Mouse (Mus musculus) lung, embryonic 16.5 days (tissue): Measurements from ENCODE around the gene Kifc1. TPM values are rescaled to one million over a fixed set of nuclear protein-coding genes. Genes with fewer than 3 reads are reported as not detected.
A peak's percentile ranks its signal among the peaks of the same experiment; 100 is the strongest.
"Not testable (repeated sequence)": the region's sequence is repeated elsewhere in the genome, so short reads cannot be mapped to it uniquely, and the experiment has no call there.

Source experiments
- ATAC-seq: fragments of 200-750 bp; cut with Nextera tagmentation; 2 replicates; pipeline ENCODE4 v1.8.0; 2017; ENCODE audit warnings: low read depth, mild to moderate bottlenecking, moderate library complexity
- H3K27ac ChIP-seq: fragments of 300-500 bp; sonication (generic); 2 replicates; pipeline ENCODE4 v1.5.1; 2014; ENCODE audit warnings: mild to moderate bottlenecking, control low read depth, low read length
- H3K27me3 ChIP-seq: fragments of 300-500 bp; sonication (generic); 2 replicates; pipeline ENCODE4 v1.6.1; 2014; ENCODE audit warnings: low read depth, low read length, mixed read lengths; ENCODE audit not compliant: control insufficient read depth, insufficient read depth
- H3K36me3 ChIP-seq: fragments of 300-500 bp; sonication (generic); 2 replicates; pipeline ENCODE4 v1.6.1; 2014; ENCODE audit warnings: low read length; ENCODE audit not compliant: control insufficient read depth, insufficient read depth
- H3K4me1 ChIP-seq: fragments of 300-500 bp; sonication (generic); replicated peaks from 2 replicates; pipeline ENCODE4 v1.6.1; 2014; ENCODE audit warnings: low read length, mixed read lengths; ENCODE audit not compliant: control insufficient read depth, insufficient read depth
- H3K4me2 ChIP-seq: fragments of 300-500 bp; sonication (generic); 2 replicates; pipeline ENCODE4 v1.6.1; 2014; ENCODE audit warnings: low read depth, low read length, control low read depth
- H3K4me3 ChIP-seq: fragments of 300-500 bp; sonication (generic); 2 replicates; pipeline ENCODE4 v1.5.1; 2014; ENCODE audit warnings: mild to moderate bottlenecking, low read length, control low read depth
- H3K9ac ChIP-seq: fragments of 300-500 bp; sonication (generic); 2 replicates; pipeline ENCODE4 v1.6.1; 2014; ENCODE audit warnings: low read length, control low read depth
- H3K9me3 ChIP-seq: fragments of 300-500 bp; sonication (generic); 2 replicates; pipeline ENCODE4 v1.6.1; 2016; ENCODE audit warnings: low read length; ENCODE audit not compliant: control insufficient read depth
- WGBS: fragments of 180-500 bp; shearing (Covaris S2); extraction: QIAGEN DNeasy Blood & Tissue Kit; methylation state at CpG from one replicate; pipeline ENCODE4 v1.1.7; 2014; 5-methylcytosine and 5-hydroxymethylcytosine counted together
- polyA plus RNA-seq: library from polyadenylated mRNA; unstranded; fragments of >200 nt; fragmentation: Nextera tagmentation; extraction: Ambion mirVana; gene quantifications from 2 replicates; pipeline ENCODE4 v1.2.1, GENCODE M21; 2015

Kifc1 gene
- polyA plus RNA-seq, 1 experiment from 2014 or later = 9.6 TPM

DNA sequence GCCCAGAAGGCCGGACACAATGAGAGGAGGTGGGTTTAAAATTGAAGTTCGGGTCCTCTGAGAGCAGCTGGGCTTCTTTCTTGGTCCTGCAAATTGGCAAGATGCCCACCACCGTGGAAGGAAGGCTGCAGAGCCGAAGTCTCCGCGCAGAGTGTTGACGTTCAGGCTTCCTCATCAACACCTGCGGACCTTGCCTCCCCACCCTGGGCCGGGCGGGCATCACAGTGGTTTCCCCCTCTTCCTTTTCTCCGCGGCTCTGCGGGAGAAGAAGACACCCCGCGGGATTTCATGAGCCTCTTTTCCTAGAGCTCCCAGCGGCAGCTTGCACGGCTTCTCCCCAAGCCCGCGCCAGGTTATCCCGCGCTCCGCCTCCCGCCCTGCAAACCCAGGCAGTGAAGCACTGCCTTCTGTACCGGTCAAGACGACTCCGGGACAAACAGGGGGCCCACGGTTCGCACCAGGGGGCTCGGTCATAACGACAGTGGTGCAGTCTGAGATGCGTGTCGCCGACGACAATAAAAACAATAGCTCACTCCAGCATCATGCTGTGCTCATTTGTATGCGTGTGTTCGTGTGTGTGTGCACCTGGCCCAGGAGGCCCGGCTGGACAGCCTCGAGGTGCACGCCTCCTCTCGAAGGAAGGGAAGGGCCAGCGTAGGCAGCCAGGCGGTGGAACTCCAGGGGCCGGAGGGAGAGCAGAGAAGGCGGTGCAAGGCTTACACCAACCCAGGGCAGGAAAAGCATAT is 18.0 kb upstream of the Kifc1 start:
- ATAC-seq = peak; percentile 57
- peak overlapping the region; percentile 92 for H3K4me2 ChIP-seq
- H3K9ac ChIP-seq = peak overlapping the region; percentile 73
- H3K36me3 ChIP-seq = peaks cover 19% of the 10 kb centered on the region
- H3K27me3 ChIP-seq = no peaks in the 10 kb centered on the region
- peaks cover 8% of the 10 kb centered on the region for H3K4me1 ChIP-seq
- WGBS = under 1% methylated on average over 42 of the region's 44 CpGs
- peak overlapping the region; percentile 91 for H3K27ac ChIP-seq
- peak overlapping the region; percentile 99 for H3K4me3 ChIP-seq
- H3K9me3 ChIP-seq = no peaks in the 10 kb centered on the region

DNA sequence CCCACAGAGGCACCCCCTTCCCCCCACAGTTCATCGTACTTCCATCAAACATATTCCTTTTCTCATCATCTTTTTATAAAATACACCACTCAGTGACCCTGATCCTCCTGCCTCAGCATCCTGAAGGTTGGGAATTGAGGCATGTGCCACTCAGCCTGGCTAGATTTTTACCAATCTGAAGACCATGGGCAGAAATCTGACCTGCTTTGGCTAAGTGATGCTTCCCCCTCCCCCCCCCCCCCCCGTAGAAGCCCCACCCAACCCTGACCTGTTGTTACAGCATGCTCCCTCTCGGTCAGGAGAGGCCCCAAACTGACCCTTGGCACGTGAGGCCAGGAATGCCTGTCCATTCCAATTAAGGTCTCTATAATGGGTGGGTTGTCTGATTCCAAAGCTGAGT is 14.4 kb upstream of the Kifc1 start, which contains the start of gene Platr17:
Gene Platr17 (plus strand): TSS at position 301 of the 400 bp plus-strand sequence.
- H3K4me1 ChIP-seq, H3K27me3 ChIP-seq, H3K36me3 ChIP-seq, ATAC-seq, H3K4me3 ChIP-seq, H3K27ac ChIP-seq, H3K9ac ChIP-seq, H3K4me2 ChIP-seq, H3K9me3 ChIP-seq: not testable (repeated sequence)
- 36% methylated on average over 3 of the region's 4 CpGs for WGBS

DNA sequence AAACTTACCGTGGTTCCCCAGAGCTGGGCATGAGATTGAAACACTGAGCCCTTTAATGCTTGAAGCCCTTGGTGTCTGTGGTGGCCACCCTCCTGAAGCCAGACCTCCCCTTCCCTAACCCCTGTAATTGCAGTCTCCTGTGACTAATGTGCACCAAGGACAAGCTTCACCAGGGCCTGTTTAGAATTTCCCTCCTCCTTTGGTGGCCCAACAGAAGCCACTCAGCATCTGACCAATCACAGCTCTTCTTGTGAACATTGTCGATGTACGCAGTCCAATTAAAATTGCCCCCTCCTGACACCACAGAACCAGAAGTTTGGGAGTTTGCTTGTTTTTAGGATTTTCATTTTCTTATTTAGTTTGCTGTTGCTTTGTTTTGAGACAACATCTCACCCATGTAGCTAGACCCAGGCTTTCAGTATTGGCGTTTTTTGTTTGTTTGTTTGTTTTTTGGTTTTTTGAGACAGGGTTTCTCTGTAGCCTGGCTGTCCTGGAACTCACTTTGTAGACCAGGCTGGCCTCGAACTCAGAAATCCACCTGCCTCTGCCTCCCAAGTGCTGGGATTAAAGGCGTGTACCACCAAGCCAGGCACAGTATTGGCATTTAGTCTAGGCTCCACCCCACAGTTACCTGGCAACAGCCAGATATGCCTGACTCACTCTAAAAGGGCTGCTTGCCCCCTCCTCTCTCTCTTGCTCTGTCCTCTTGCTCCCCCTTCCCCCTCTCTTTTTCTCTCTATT is 13.6 kb upstream of the Kifc1 start:
- not testable (repeated sequence) for H3K27me3 ChIP-seq, H3K4me2 ChIP-seq, H3K4me1 ChIP-seq, H3K9me3 ChIP-seq, H3K4me3 ChIP-seq, H3K36me3 ChIP-seq, ATAC-seq, H3K27ac ChIP-seq, H3K9ac ChIP-seq
- 66% methylated on average over 6 of the region's 6 CpGs for WGBS

DNA sequence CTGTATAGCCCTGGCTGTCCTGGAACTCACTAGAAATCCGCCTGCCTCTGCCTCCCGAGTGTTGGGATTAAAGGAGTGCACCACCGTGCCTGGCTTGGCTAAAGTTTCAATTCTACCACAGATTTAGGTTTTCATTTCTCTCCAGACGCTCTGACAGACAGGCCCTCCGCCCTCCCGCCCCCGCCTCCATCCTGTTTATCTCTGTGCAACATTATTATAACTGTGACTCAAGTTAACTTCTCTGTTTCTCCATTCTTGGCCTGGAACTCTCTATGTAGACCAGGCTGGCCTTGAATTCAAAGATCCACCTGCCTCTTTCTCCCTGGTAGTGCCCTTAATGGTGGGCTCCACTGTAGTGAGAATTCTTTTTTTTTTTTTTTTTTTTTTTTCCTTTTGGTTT is 12.0 kb upstream of the Kifc1 start:
- H3K36me3 ChIP-seq = no peaks in the 10 kb centered on the region
- H3K27me3 ChIP-seq = no peaks in the 10 kb centered on the region
- H3K4me1 ChIP-seq = no peaks in the 10 kb centered on the region
- ATAC-seq = no peak
- H3K4me3 ChIP-seq = no peak overlapping the region
- no peak overlapping the region for H3K9ac ChIP-seq
- no peak overlapping the region for H3K4me2 ChIP-seq
- H3K9me3 ChIP-seq = no peaks in the 10 kb centered on the region
- H3K27ac ChIP-seq = no peak overlapping the region
- WGBS = 70% methylated on average over 7 of the region's 7 CpGs

DNA sequence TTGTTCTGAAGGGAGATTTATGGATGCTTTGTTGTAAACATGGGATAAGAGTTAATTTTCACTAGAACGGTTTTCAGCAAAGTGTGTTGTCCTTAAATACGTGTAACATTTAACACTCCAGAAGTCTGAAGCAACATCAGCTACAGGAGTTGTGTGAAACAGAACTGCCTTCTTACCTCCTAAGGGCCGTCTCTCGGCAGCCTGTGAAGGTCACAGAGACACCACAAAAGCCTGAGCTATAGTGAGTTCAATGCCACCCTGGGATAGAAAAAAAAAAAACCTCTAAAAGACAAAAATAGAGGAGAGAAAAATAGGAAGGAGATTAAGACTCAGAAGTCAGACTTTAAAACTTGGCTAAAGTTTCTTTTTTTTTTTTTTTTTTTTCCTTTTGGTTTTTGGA is 11.6 kb upstream of the Kifc1 start:
- no peak overlapping the region for H3K4me2 ChIP-seq
- no peak for ATAC-seq
- H3K9me3 ChIP-seq = no peaks in the 10 kb centered on the region
- no peaks in the 10 kb centered on the region for H3K4me1 ChIP-seq
- no peaks in the 10 kb centered on the region for H3K27me3 ChIP-seq
- no peaks in the 10 kb centered on the region for H3K36me3 ChIP-seq
- H3K9ac ChIP-seq = no peak overlapping the region
- no peak overlapping the region for H3K4me3 ChIP-seq
- H3K27ac ChIP-seq = no peak overlapping the region
- WGBS = 54% methylated on average over 4 of the region's 4 CpGs

DNA sequence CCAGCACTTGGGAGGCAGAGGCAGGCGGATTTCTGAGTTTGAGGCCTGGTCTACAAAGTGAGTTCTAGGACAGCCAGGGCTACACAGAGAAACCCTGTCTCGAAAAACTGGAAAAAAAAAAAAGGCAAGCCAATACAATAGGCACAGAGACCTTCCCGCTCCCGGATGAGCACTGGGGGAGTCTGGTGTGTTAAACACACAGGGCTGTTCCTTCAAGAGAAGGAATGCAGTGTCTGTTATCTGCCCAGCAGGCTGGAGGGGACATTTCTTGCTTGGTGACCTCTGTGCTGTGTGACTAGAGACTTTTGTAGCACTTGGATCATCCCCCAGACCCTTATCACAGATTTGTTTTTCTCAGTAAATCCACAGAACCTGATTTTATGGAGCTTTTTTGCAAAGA is 11.2 kb upstream of the Kifc1 start:
- no peaks in the 10 kb centered on the region for H3K36me3 ChIP-seq
- ATAC-seq = no peak
- H3K27me3 ChIP-seq = no peaks in the 10 kb centered on the region
- no peak overlapping the region for H3K27ac ChIP-seq
- 63% methylated on average over 4 of the region's 4 CpGs for WGBS
- no peak overlapping the region for H3K9ac ChIP-seq
- H3K9me3 ChIP-seq = no peaks in the 10 kb centered on the region
- H3K4me3 ChIP-seq = no peak overlapping the region
- no peaks in the 10 kb centered on the region for H3K4me1 ChIP-seq
- no peak overlapping the region for H3K4me2 ChIP-seq

DNA sequence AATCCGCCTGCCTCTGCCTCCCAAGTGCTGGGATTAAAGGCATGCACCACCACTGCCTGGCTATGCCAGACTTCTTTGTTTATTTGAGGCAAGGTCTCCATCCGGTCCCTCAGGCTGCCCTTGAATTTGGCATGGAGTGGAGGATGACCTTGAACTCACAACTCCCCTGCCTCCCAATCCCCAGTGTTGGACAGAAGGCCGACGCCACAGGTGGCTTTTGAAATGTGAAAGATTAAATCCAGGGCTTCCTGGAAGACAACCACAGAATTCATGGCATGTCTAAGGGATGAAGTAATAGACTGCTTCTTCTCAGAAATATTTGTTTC is 10.5 kb upstream of the Kifc1 start:
- H3K4me2 ChIP-seq = no peak overlapping the region
- no peaks in the 10 kb centered on the region for H3K4me1 ChIP-seq
- no peak overlapping the region for H3K9ac ChIP-seq
- H3K36me3 ChIP-seq = no peaks in the 10 kb centered on the region
- H3K27me3 ChIP-seq = no peaks in the 10 kb centered on the region
- H3K9me3 ChIP-seq = no peaks in the 10 kb centered on the region
- H3K27ac ChIP-seq = no peak overlapping the region
- ATAC-seq = no peak
- 70% methylated on average over 4 of the region's 4 CpGs for WGBS
- no peak overlapping the region for H3K4me3 ChIP-seq

DNA sequence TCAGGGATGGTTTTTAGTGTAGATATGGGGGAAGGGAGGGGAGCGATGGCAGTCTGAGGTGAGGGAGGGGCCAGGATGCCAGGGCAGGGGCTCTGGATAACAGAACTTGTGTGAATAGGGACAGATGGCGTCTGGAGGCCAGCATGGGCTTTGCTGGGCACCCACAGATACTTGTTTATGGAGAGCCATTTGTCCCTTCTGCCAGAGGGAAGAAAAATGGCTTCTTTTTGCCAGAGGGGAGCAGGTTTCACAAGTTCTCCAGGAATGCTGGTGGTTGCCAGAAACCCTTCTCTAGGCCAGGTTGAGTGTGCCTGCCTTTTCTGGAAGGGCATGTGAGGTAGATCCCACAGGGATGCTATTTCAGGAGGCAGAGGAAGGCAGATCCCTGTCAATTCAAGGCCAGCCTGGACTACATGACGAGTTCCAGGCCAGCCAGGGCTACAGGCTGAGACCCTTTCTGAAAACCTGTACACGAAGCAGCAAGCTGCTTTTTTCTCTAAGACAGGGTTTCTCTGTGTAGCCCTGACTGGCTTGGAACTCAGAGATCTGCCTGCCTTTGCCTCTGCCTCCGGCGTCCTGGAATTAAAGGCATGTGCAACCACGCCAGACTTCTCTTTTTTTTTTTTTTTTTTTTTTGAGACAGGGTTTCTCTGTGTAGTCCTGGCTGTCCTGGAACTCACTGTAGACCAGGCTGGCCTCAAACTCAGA is 10.0 kb upstream of the Kifc1 start:
- no peak overlapping the region for H3K4me3 ChIP-seq
- H3K4me1 ChIP-seq = no peaks in the 10 kb centered on the region
- H3K36me3 ChIP-seq = no peaks in the 10 kb centered on the region
- no peak for ATAC-seq
- H3K27ac ChIP-seq = no peak overlapping the region
- no peak overlapping the region for H3K9ac ChIP-seq
- H3K4me2 ChIP-seq = no peak overlapping the region
- no peaks in the 10 kb centered on the region for H3K9me3 ChIP-seq
- H3K27me3 ChIP-seq = no peaks in the 10 kb centered on the region
- 59% methylated on average over 7 of the region's 7 CpGs for WGBS

DNA sequence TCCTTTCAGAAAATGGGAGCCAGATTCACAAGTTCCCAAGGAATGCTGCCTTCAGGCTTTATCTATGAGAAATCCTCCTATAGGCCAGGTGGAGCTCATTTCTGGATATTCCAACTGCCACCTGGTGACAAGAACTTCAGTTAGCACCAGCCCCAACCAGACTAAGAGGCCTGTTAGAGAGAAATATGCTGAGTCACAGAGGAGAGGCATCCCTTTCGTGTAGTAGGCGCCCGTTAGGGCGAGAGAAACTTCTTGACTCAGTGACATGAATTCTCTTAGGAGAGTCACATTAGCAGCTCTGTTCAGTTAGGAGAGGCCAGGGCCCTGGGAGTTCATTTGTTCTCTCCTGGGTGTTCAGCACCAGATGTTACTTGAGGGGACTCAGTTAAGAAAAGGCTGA is 9.2 kb upstream of the Kifc1 start:
- 73% methylated on average over 4 of the region's 4 CpGs for WGBS
- H3K4me1 ChIP-seq = no peaks in the 10 kb centered on the region
- H3K36me3 ChIP-seq = no peaks in the 10 kb centered on the region
- no peaks in the 10 kb centered on the region for H3K9me3 ChIP-seq
- H3K9ac ChIP-seq = no peak overlapping the region
- H3K27ac ChIP-seq = no peak overlapping the region
- H3K4me3 ChIP-seq = no peak overlapping the region
- ATAC-seq = no peak
- no peaks in the 10 kb centered on the region for H3K27me3 ChIP-seq
- no peak overlapping the region for H3K4me2 ChIP-seq
